Mouse (Mus musculus) cerebellum, adult 11-12 months (tissue): ENCODE results near the gene Cadm1.
A peak's percentile ranks its signal among the peaks of the same experiment; 100 is the strongest.

Experiments used
- DNase-seq: peaks from one replicate; pipeline ENCODE4 v3.0.0; 2022

The Cadm1 gene

DNA sequence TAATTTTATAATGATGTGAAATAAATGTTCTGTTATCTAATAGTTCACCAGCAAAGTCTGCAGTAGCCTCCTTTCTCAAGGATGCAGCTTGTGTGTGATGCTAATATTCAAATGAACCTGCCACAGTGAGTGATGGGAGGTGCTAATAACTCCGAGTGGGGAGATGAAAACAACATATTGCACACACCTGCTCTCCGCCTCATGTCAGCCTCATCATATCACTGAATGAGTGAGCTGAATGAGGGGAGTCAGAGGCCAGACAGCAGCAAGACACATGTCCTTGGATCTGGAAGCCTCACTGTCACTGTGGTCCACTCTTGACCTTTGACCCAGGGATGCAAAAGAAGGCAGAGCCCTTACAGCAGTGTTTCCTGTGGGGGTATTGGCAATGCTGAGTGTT lies 156.9 kb downstream of the Cadm1 start:
- DNase-seq = no peak

- DNase-seq = no peak
Observed at GRCm38 (mm10) chr9:47687604-47688003, 157.6 kb downstream of the Cadm1 start.

DNA sequence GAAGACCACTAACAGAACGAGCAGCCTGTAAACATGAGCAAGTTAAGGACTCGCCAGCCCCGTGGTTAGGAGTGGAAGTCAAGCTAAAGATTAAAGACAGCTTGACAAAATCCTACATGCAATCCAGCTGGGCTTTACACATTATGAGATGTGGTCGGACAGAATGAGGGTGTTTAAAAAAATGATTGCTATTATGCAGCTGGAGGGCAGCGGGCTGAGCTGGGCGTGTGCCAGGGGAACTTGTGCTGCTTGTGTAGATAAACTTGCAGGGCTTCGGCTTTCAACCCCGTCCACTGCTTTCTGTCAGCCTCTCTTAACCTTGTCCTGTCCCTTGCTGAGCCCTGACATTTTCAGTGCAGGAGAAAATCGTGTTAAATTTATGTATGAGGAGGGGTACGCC lies 158.3 kb downstream of the Cadm1 start:
- no peak for DNase-seq

GRCm38 (mm10) chr9:47692911-47693310 lies 162.9 kb downstream of the Cadm1 start:
- no peak for DNase-seq

DNA sequence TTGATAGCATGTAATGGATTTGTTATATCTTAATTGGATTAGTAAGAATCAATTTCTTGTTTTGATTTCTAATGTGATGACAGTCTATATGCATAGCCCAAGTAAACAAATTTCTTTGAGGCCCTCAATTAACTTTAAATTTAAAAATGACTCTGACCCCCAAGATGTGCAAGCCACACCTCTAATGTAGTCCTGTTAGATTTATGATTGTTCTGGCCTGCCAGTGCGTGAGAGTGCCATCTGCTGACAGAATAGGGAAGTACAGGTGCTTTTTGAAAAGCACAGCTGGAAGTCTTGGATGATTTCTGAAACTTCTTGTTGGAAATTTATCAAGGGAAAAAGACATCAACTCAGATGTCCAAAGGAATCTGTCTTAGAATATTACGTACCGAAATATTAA lies 169.1 kb downstream of the Cadm1 start:
- DNase-seq = peak; percentile 38

DNA sequence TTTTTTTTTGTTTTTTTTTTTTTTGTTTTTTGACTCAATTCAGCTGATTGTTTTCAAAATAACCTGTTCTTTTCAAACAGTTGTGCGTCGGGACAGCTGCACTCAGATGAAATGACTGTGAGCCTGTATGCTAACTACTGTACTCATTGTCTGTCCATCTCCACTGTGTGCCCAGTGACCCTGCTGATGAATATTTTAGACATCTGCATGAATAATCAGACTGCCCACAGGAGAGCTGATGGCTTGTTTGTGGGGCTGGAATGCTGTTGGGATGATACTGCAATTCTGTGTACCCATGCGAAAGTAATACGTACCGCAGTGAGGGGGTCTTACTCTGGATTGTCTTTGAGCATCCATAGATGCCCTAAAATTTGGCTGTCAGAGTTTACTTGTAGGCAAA lies 170.0 kb downstream of the Cadm1 start:
- DNase-seq = no peak

DNA sequence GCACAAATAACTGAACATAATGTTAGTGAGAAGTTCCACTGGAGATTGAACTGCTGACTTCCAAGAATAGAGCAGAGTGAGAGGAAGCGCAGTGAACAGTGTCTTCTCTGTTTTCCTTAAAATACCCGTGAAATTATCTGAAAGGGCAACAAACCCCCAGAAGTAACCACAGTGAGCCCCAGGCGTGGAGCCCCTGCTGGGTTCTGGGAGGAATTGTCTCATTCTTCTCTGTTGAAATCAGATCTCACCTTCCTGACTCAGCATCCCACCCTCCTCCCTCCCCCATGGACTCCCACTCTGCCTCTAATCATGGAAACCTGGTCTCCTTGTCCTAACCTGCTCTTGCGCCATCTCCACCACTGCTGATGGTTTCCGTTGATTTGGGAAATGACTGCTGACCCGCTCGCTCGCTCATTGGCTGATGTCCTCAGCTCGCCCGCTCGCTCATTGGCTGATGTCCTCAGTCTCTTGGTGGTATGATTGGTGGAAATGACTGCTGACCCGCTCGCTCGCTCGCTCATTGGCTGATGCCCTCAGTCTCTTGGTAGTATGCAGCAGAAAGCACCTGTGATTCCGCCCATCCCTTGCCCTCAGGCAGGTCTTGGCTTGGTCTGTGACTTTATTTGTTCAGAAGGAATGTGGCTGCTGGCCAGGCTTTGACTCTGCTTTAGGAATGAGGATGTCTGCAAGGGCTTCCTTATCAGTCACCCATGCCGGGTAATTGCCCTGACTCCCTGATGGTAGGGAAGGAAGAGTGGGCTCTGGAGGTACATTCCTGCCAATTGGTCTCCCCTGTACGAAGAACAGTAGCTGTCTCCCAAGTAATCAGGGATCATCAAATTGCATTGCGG lies 173.3 kb downstream of the Cadm1 start:
- DNase-seq = no peak

DNA sequence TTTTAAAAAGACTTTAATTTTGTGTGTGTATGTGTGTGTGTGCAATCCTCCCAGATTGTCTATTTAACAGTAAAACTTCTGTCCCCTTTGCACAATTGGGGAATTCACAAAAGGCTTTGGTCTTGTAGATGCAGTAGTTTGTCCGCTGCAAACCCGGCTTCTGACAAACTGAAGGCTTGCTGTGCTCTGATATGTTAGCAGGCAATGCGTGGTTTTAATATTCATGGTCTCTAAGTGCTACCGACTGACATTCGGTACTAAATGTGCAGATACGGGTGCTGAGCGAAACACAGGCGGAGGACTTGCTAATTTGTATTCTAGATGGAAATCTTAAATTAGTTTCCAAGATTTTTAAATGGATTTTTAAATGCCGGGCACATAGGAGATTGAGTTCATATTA lies 176.4 kb downstream of the Cadm1 start:
- no peak for DNase-seq

GRCm38 (mm10) chr9:47707326-47707725 lies 177.4 kb downstream of the Cadm1 start:
- DNase-seq = no peak

GRCm38 (mm10) chr9:47708299-47708698 lies 178.3 kb downstream of the Cadm1 start:
- DNase-seq = peak; percentile 73

GRCm38 (mm10) chr9:47710946-47711345 lies 181.0 kb downstream of the Cadm1 start:
- DNase-seq = no peak

- no peak for DNase-seq
Observed at GRCm38 (mm10) chr9:47714541-47714940, 184.6 kb downstream of the Cadm1 start.

DNA sequence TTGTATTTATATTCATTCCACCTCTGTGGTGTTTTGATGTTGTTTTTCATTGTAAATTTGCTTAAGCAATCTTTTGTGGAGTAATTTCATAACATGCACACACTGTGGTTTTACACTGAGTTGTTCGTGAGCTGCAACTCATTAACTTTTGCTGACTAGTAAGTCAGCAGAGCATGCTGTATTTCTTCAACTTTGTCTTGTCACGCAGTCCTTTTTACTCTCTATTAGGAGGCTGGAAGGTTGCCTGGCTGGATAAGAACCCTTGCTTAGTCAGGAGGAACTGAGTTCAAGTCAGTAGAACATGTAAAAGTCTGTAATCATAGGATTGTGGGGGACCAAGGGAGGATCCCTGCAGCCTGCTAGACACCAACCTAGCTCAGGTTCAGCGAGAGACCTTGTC lies 185.4 kb downstream of the Cadm1 start:
- no peak for DNase-seq

DNA sequence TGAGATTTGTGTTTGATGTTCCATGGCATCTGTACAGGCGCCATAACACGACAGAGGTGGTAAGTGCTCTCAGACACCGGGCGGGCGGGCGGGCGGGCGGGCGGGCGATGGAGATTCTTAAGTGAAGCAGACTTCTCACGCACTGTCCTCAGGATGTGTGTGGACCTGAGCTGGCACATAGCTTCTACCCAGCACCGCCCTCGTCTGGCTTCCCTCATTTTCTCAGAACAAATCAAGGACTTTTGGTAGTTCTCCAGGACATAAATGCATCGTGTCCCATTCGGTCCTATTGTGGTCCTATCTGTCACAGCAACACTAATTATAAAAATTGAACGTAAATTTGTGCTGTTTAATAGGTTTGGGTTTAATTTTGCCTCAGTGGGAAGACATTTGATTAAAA lies 186.9 kb downstream of the Cadm1 start:
- no peak for DNase-seq

- DNase-seq = no peak
Observed at GRCm38 (mm10) chr9:47727611-47728010, 197.6 kb downstream of the Cadm1 start.

DNA sequence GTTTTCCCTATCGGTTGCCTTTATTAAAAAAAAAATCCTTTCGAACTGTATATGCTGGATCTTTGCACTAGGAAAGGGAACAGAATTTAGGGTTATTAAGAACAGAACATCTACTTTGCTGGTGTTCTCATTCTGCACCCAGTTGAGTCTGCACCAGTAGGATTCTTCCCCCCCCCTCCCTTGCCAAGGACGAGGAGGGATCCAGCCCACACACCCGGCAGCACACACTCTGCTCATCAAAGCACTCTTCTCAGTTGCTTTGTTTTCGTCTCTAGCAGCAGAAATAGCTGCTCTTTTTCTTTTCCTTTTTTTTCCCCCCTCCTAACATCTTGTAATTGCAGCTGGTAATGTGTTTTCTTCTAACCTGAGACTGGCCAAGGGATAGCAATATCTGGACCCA lies 198.9 kb downstream of the Cadm1 start:
- no peak for DNase-seq

DNA sequence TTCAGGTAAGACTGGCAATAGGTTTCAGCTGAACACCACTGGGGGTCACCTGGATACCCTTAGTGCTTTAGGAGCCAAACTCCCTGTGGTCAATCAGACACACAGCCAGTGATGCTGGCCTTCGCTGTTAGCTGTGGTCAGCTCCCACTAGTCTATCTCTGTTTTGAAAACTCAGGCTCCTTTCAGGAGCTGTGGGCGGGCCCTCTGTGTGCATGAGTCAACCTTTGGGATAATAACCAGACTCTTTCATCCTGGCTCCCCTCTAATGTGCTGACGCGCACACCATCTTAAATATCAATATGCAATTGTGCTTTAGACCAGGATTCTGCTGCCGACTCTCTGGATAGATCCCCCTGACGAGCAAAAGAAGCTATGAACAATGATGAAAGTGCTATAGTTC lies 200.3 kb downstream of the Cadm1 start:
- DNase-seq = no peak

DNA sequence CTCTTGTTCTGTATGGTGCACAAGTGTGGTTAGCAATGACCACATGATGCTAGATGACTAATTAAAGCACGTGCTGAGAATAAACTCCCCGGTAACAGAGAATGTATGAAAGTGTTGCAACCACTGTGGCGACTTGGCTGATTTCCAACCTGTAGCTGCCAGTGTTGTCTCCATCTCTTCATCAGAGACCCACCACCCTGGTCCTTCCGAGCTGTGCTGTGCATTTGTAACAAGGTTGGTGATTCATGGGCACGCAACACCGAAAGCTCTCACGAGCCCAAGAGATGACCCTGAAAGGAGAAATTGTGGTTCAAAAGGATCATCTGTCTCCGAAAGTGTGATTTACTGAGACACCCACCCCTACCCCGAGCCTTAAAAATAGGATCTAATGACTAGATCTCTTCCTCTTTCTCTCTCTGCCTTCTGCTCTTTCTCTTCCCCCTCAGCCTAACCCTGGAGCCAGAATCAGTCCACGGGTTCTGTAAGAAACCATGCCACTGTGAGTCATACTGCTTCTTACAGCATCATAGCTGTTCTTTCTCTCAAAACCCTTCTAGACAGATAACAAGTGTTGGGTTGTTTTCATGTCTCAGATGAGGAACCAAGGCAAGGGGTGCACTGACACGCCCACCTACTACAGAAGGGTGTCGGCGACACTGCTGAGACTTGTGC lies 203.9 kb downstream of the Cadm1 start:
- no peak for DNase-seq

DNA sequence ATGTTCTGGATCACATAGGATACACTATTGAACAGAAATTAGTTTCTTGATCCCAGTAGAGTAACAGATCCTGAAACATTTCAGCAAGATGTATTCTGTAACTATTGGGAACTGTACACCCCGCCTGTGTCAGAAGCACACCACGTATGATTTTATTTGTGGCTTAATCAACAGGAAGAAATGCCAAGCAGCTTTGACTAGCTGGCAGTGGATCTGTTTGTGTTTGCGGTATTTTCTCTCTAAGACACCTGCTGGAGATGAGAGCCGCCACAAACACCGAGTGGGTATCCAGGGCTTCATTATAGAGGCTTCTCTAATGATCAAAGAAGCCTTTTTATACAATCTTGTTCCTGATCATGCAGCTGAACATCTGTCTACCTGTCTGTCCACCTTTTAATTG lies 204.9 kb downstream of the Cadm1 start:
- DNase-seq = no peak

- no peak for DNase-seq
Observed at GRCm38 (mm10) chr9:47738799-47739198, 208.8 kb downstream of the Cadm1 start.

DNA sequence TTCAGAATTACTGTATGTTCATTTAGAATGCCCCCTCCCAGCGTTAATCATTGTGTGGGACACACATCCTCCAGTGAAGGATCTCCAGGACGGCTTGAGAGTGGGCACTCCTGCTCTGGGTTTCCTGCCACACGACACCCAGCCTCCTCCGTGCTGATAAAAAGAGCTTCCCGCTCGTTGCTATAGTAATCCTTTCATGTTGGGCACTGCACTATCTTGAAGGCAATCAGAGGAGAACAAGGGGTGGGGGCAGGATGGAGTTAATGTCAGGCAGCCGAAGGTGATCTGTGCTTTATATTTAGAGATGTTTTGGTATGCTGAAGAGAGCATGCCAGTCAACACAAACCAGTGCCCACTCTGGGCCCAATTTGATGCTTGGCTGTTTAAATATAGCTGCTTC lies 209.3 kb downstream of the Cadm1 start:
- no peak for DNase-seq

GRCm38 (mm10) chr9:47741751-47742150 lies 211.8 kb downstream of the Cadm1 start:
- DNase-seq = peak; percentile 85

DNA sequence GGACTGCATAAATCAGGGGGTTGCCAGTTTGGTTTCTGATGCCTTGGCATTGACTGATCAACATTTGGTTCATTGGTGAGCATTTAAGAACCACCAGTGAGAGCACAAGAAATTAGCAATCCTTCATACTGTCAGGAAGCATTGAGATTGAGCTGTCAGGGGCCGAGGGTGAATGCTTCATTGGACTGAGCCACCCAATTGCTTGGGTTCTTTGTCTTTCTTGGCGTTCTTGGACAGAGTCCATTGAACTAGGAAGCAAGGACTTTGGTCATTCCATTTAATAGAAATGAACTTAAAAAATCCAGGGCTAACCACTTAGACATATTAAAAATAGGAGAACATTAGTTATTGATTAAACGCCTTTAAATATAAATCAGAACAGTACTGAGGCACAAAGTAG lies 214.9 kb downstream of the Cadm1 start:
- no peak for DNase-seq

- DNase-seq = no peak
Observed at GRCm38 (mm10) chr9:47745716-47746115, 215.7 kb downstream of the Cadm1 start.

- DNase-seq = no peak
Observed at GRCm38 (mm10) chr9:47749160-47749559, 219.2 kb downstream of the Cadm1 start.
